Mouse (Mus musculus) CH12.LX (cell line): ENCODE results near the gene Sntn. TPM values are rescaled to one million over a fixed set of nuclear protein-coding genes. Genes with fewer than 3 reads are reported as not detected.

Experiments
- DNase-seq: peaks from one replicate; pipeline ENCODE4 v3.0.0-alpha.2; 2013; ENCODE audit errors: extremely low read depth
- H3K27ac ChIP-seq: 2 replicates; pipeline ENCODE4 v1.5.1; 2012; ENCODE audit warnings: low read depth, mild to moderate bottlenecking, control low read depth, moderate library complexity; ENCODE audit not compliant: insufficient read depth
- H3K27me3 ChIP-seq: replicated peaks from 2 replicates; pipeline ENCODE3; 2012; ENCODE audit warnings: inconsistent platforms
- H3K36me3 ChIP-seq, 2 experiments: replicated peaks in 1 of 2; 2 replicates each; pipeline versions ENCODE3 to v1.6.1; 2012; ENCODE audit warnings: inconsistent platforms in 1 of 2, low read length in 1 of 2, mild to moderate bottlenecking in 1 of 2, mixed read lengths in 1 of 2, moderate library complexity in 1 of 2; ENCODE audit not compliant: control insufficient read depth in 1 of 2, insufficient read depth in 1 of 2
- H3K4me1 ChIP-seq, 2 experiments: 2 replicates each; pipeline ENCODE4 v1.6.1; 2012; ENCODE audit warnings: inconsistent platforms in 1 of 2, moderate library complexity in 1 of 2; ENCODE audit not compliant: insufficient read depth in 2 of 2, control insufficient read depth in 1 of 2
- H3K4me2 ChIP-seq: 2 replicates; pipeline ENCODE4 v1.6.1; 2012; ENCODE audit warnings: low read depth, mild to moderate bottlenecking, control low read depth; ENCODE audit not compliant: poor library complexity, insufficient read depth, severe bottlenecking
- H3K4me3 ChIP-seq, 3 experiments: fragments of 150-350 bp in 1 of 3; sonication (generic) in 1 of 3; replicated peaks in 1 of 3; 2 replicates each; pipeline versions ENCODE3 to v1.5.1; 2011 to 2012; ENCODE audit warnings: low read depth in 2 of 3, low read length in 2 of 3, mild to moderate bottlenecking in 2 of 3, moderate library complexity in 2 of 3, control low read depth in 1 of 3, improper control_type of control experiment in 1 of 3, inconsistent platforms in 1 of 3, mixed read lengths in 1 of 3; ENCODE audit not compliant: poor library complexity in 1 of 3
- H3K79me2 ChIP-seq: replicated peaks from 2 replicates; pipeline ENCODE4 v1.6.1; 2012; ENCODE audit warnings: mild to moderate bottlenecking, moderate library complexity; ENCODE audit not compliant: control insufficient read depth, poor library complexity, insufficient read depth, severe bottlenecking; ENCODE audit errors: extremely low read depth
- H3K9ac ChIP-seq: 2 replicates; pipeline ENCODE4 v1.6.1; 2012; ENCODE audit warnings: low read depth, mild to moderate bottlenecking, control low read depth, moderate library complexity; ENCODE audit not compliant: insufficient read depth
- H3K9me3 ChIP-seq: replicated peaks from 2 replicates; pipeline ENCODE3; 2012; ENCODE audit warnings: low read length, inconsistent platforms, mixed read lengths
- E2F4 ChIP-seq: IDR thresholded peaks from 2 replicates; pipeline ENCODE4 v1.6.1; 2011; ENCODE audit warnings: low read depth, low read length, improper control_type of control experiment; ENCODE audit not compliant: insufficient replicate concordance
- ELF1 ChIP-seq: IDR thresholded peaks from 2 replicates; pipeline ENCODE4 v1.6.1; 2014; ENCODE audit warnings: low read depth, mild to moderate bottlenecking, inconsistent platforms, low read length, improper control_type of control experiment
- EP300 ChIP-seq: IDR thresholded peaks from 2 replicates; pipeline ENCODE4 v1.6.1; 2011; ENCODE audit warnings: low read length, improper control_type of control experiment
- HCFC1 ChIP-seq: IDR thresholded peaks from 2 replicates; pipeline ENCODE4 v1.6.1; 2012; ENCODE audit warnings: low read depth, mild to moderate bottlenecking, inconsistent platforms, low read length, improper control_type of control experiment
- JUN ChIP-seq: IDR thresholded peaks from 2 replicates; pipeline ENCODE4 v1.6.1; 2011; ENCODE audit warnings: low read depth, mild to moderate bottlenecking, low read length, improper control_type of control experiment, moderate library complexity; ENCODE audit not compliant: insufficient read depth
- JUND ChIP-seq: conservative IDR thresholded peaks from 2 replicates; pipeline ENCODE4 v1.6.1; 2011; ENCODE audit warnings: low read depth, low read length, improper control_type of control experiment
- MAX ChIP-seq: IDR thresholded peaks from 2 replicates; pipeline ENCODE4 v1.6.1; 2011; ENCODE audit warnings: low read length, improper control_type of control experiment
- MAZ ChIP-seq: IDR thresholded peaks from 2 replicates; pipeline ENCODE4 v1.6.1; 2012; ENCODE audit warnings: low read depth, mild to moderate bottlenecking, inconsistent platforms, low read length, improper control_type of control experiment, moderate library complexity
- MEF2A ChIP-seq: IDR thresholded peaks from 2 replicates; pipeline ENCODE4 v1.6.1; 2014; ENCODE audit warnings: low read depth, mild to moderate bottlenecking, inconsistent platforms, low read length, improper control_type of control experiment, borderline replicate concordance
- MXI1 ChIP-seq: IDR thresholded peaks from 2 replicates; pipeline ENCODE4 v1.6.1; 2011; ENCODE audit warnings: mild to moderate bottlenecking, low read depth, low read length, improper control_type of control experiment
- MYC ChIP-seq: IDR thresholded peaks from 2 replicates; pipeline ENCODE4 v1.6.1; 2011; ENCODE audit warnings: low read depth, mild to moderate bottlenecking, improper control_type of control experiment, low read length
- NELFE ChIP-seq: IDR thresholded peaks from 2 replicates; pipeline ENCODE4 v1.6.1; 2011; ENCODE audit warnings: low read depth, low read length, improper control_type of control experiment
- NRF1 ChIP-seq: IDR thresholded peaks from 2 replicates; pipeline ENCODE4 v1.6.1; 2014; ENCODE audit warnings: low read depth, mild to moderate bottlenecking, inconsistent platforms, low read length, improper control_type of control experiment, moderate library complexity
- SIN3A ChIP-seq: IDR thresholded peaks from 2 replicates; pipeline ENCODE4 v1.6.1; 2012; ENCODE audit warnings: low read length, improper control_type of control experiment, inconsistent platforms
- SMC3 ChIP-seq: IDR thresholded peaks from 2 replicates; pipeline ENCODE4 v1.6.1; 2011; ENCODE audit warnings: low read depth, low read length, improper control_type of control experiment
- TBP ChIP-seq: conservative IDR thresholded peaks from 2 replicates; pipeline ENCODE4 v1.6.1; 2011; ENCODE audit warnings: low read depth, low read length, improper control_type of control experiment
- TCF12 ChIP-seq: IDR thresholded peaks from 2 replicates; pipeline ENCODE4 v1.6.1; 2014; ENCODE audit warnings: low read depth, mild to moderate bottlenecking, inconsistent platforms, low read length, improper control_type of control experiment
- USF2 ChIP-seq: conservative IDR thresholded peaks from 2 replicates; pipeline ENCODE4 v1.6.1; 2011; ENCODE audit warnings: low read depth, low read length, improper control_type of control experiment
- ZC3H11A ChIP-seq: IDR thresholded peaks from 2 replicates; pipeline ENCODE4 v1.6.1; 2012; ENCODE audit warnings: low read depth, mild to moderate bottlenecking, inconsistent platforms, low read length, improper control_type of control experiment
- ZNF384 ChIP-seq: IDR thresholded peaks from 2 replicates; pipeline ENCODE4 v1.6.1; 2012; ENCODE audit warnings: low read depth, low read length, improper control_type of control experiment, inconsistent platforms
- dilution Hi-C: fragments of 300-500 bp; cut with MboI; formaldehyde crosslinking; loops from 2 replicates; pipeline ENCODE4 v1.14.3; 2020; ENCODE audit warnings: low sequenced_read_pairs; ENCODE audit not compliant: extremely low pct_unique_long_range_greater_than_20kb, extremely low pct_ligation_motif_present
- in situ Hi-C: fragments of 300-500 bp; cut with MboI; formaldehyde crosslinking; loops from 3 replicates; pipeline ENCODE4 v1.14.3; 2019; ENCODE audit warnings: low sequenced_read_pairs, low pct_ligation_motif_present, low pct_unique_long_range_greater_than_20kb, mixed read lengths
- polyA plus RNA-seq: library from polyadenylated mRNA; unstranded; fragments of >175 nt; gene quantifications from 2 replicates; pipeline ENCODE4 v1.2.1, GENCODE M21; 2012; ENCODE audit warnings: low read depth; ENCODE audit not compliant: insufficient read length
- total RNA-seq, 2 experiments: library from RNA; depleted of rRNA; stranded (reverse); fragments of 300-350 nt in 1 of 2; fragments of >200 nt in 1 of 2; gene quantifications; 2 replicates each; pipeline ENCODE4 v1.2.3; 2012 to 2014

The Sntn gene
- total and polyA plus RNA-seq, 3 experiments: not detected

GRCm38 (mm10) chr14:13732263-13732662, 61.6 kb downstream of the Sntn start:
- in situ Hi-C loops: no loop called here
- H3K4me2 ChIP-seq: no peak overlapping the region
- DNase-seq: no peak

More at GRCm38 (mm10) chr14:13732263-13732662, 61.6 kb downstream of the Sntn start:
- TF ChIP-seq ELF1: no peak
- TF ChIP-seq ZNF384: no peak
- no peak for TF ChIP-seq JUND
- no peak for TF ChIP-seq MEF2A
- TF ChIP-seq MAZ: no peak
- no peak for TF ChIP-seq NELFE
- no peak for TF ChIP-seq USF2
- no peak for TF ChIP-seq TCF12
- no peak for TF ChIP-seq SIN3A
- TF ChIP-seq JUN: no peak
- TF ChIP-seq MYC: no peak
- no peak for TF ChIP-seq TBP
- TF ChIP-seq SMC3: no peak
- no peak for TF ChIP-seq ZC3H11A
- no peak for TF ChIP-seq MAX
- no peak for TF ChIP-seq E2F4
- TF ChIP-seq NRF1: no peak
- TF ChIP-seq HCFC1: no peak
- TF ChIP-seq MXI1: no peak
- no peak for TF ChIP-seq EP300
- H3K27ac ChIP-seq: no peak overlapping the region
- no peak overlapping the region for H3K4me3 ChIP-seq
- no peaks in the 10 kb centered on the region for H3K4me1 ChIP-seq
- no peaks in the 10 kb centered on the region for H3K9me3 ChIP-seq
- dilution Hi-C loops: no loop called here
- no peaks in the 10 kb centered on the region for H3K36me3 ChIP-seq
- H3K27me3 ChIP-seq: no peaks in the 10 kb centered on the region
- H3K9ac ChIP-seq: no peak overlapping the region
- H3K79me2 ChIP-seq: no peaks in the 10 kb centered on the region

Other genes starting within 250 kb of the Sntn start
- not detected in 2 replicates for gene Gm281, start 243.6 kb downstream of the Sntn start, total RNA-seq (2012; rRNA removed)
- not detected in 2 replicates for gene Gm281, start 243.6 kb downstream of the Sntn start, total RNA-seq (2014; rRNA removed)
- not detected in 2 replicates for gene Gm281, start 243.6 kb downstream of the Sntn start, polyA plus RNA-seq